Mouse (Mus musculus): ENCODE data around the gene Cd2.

DNA sequence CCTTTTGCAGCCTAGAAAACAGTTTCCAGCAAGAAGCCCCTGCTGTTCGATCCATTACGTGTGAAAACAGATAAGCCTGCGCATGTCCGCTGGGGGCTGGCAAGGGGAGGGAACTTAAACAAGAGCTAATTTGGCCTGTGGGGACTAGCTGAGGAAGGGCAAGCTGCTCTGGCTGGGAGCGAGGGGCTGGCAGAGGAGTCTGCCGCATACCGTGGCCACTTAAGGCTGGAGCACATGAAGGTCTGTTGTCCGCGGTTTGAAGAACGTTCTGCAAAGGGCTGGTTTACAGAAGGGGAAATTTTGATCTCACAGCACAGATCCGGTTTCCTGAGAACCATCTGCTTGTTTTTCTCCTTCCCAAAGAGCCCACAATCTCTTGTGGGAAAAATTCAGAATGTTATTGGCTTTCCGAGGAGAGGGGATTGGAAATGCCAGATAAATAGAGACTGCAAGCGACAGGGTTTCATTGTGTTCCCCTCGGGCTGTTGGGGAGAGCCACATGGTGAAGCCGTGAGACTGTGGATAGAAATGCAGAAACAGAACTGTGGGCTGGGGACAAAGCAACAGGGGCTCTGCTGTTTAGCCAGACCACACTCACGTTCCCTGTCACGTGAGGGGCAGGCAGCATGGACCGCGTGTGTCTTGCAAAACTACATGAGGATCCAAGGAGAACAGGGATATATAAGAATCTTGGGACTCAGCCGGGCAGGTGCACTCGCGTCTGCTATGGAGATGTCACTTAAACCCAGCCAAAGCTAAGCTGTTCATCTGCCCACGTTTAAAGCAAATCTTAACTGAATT is 12.7 kb upstream of the Cd2 start:
- TF ChIP-seq CTCF (IDR thresholded peaks at IDR 0.05) = no peak
- TF ChIP-seq EP300 (IDR thresholded peaks at IDR 0.05) = no peak
